Mouse (Mus musculus): ENCODE data around the gene Olfr118. TPM values are rescaled to one million over a fixed set of nuclear protein-coding genes. Genes with fewer than 3 reads are reported as not detected.
"Not testable (repeated sequence)": the region's sequence is repeated elsewhere in the genome, so short reads cannot be mapped to it uniquely, and the experiment has no call there.

Olfr118 gene
- polyA plus RNA-seq (2016; fragmentation: Nextera tagmentation; extraction: Ambion mirVana), result not detected in 2 replicates

- WGBS, result 81% methylated on average over 2 of the region's 2 CpGs
- no peaks in the 10 kb centered on the region for H3K9me3 ChIP-seq
- H3K4me2 ChIP-seq, result no peak within 1 kb of the TSS
- H3K27ac ChIP-seq, result no peak within 1 kb of the TSS
- no peaks in the 10 kb centered on the region for H3K27me3 ChIP-seq
- H3K4me1 ChIP-seq, result no peaks in the 10 kb centered on the region
- no peak within 1 kb of the TSS for H3K4me3 ChIP-seq (replicated peaks)
- H3K36me3 ChIP-seq (replicated peaks), result no peaks in the 10 kb centered on the region
- H3K9ac ChIP-seq, result no peak within 1 kb of the TSS
- ATAC-seq (ENCODE audit: low FRiP score), result no peak
Measured at GRCm38 (mm10) chr17:37666688-37667087, at the start of gene Olfr118. Gene Olfr118 (plus strand): TSS chr17:37666988.

GRCm38 (mm10) chr17:37627009-37627408 lies 39.8 kb upstream of the Olfr118 start, which contains the start of the genes Olfr115 and Olfr116:
Gene Olfr115 (minus strand): TSS chr17:37627109.
Gene Olfr116 (minus strand): TSS chr17:37627199.
- Histone ChIP-seq H3K27me3 (no peaks in the 10 kb centered on the region), H3K4me3 (replicated peaks) (no peak within 1 kb of the TSS), H3K36me3 (replicated peaks) (no peaks in the 10 kb centered on the region), H3K4me2 (no peak within 1 kb of the TSS), H3K4me1 (no peaks in the 10 kb centered on the region), H3K9me3 (no peaks in the 10 kb centered on the region), H3K27ac (no peak within 1 kb of the TSS), H3K9ac (no peak within 1 kb of the TSS)
- WGBS, result 88% methylated on average over 2 of the region's 2 CpGs
- no peak for ATAC-seq (ENCODE audit: low FRiP score)

DNA sequence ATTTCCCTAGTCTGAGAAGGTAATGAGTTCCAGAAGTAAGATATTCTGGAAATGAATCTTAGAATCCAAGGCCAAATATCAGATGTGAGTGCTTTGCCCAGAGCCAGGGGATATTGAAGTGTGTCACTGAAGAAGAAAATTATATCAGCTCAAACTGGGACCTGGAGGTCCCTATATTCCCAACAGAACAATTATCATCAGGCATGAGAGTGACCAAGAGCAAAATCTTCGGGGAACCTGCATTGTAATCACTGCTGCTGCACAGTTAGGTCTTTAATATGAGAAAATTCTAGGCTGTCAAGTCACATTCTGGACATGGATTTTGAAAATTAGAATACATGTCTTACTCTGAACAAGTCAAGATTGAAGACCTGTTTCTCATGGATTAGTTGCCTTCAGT lies 3.1 kb upstream of the Olfr118 start, which contains the start of gene Olfr117:
Olfr117 (minus strand) TSS at position 101 of the 400 bp plus-strand sequence.
- ATAC-seq (ENCODE audit: low FRiP score), result no peak
- H3K4me2 ChIP-seq, result no peak within 1 kb of the TSS
- 64% methylated on average over 1 of the region's 1 CpGs for WGBS

DNA sequence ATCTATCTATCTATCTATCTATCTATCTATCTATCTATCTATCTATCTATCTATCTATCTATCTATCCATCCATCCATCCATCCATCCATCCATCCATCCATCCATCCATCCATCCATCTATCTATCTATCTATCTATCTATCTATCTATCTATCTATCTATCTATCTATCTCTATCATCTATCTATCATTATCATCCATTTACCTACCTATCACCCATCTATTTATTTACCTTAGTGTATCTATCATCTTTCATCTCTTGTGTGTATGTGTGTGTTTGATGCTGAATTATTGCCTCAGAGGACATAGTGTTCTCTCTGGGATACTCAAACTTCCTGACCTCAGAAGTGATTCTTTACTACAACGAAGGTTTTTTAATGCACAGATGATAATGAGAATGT lies 29.5 kb downstream of the Olfr118 start, which contains the start of gene Olfr119:
Olfr119 (plus strand) TSS at position 301 of the 400 bp plus-strand sequence.
- H3K9ac ChIP-seq; H3K4me3 ChIP-seq (replicated peaks); H3K36me3 ChIP-seq (replicated peaks); H3K4me1 ChIP-seq; H3K4me2 ChIP-seq; ATAC-seq (ENCODE audit: low FRiP score); H3K27me3 ChIP-seq; H3K27ac ChIP-seq; H3K9me3 ChIP-seq: not testable (repeated sequence)
- WGBS, result 65% methylated on average over 1 of the region's 1 CpGs

More for the DNA sequence above, 3.1 kb upstream of the Olfr118 start, which contains the start of gene Olfr117:
- Histone ChIP-seq H3K36me3 (replicated peaks) (no peaks in the 10 kb centered on the region), H3K9me3 (no peaks in the 10 kb centered on the region), H3K4me3 (replicated peaks) (no peak within 1 kb of the TSS), H3K27me3 (no peaks in the 10 kb centered on the region), H3K9ac (no peak within 1 kb of the TSS), H3K4me1 (no peaks in the 10 kb centered on the region), H3K27ac (no peak within 1 kb of the TSS)

DNA sequence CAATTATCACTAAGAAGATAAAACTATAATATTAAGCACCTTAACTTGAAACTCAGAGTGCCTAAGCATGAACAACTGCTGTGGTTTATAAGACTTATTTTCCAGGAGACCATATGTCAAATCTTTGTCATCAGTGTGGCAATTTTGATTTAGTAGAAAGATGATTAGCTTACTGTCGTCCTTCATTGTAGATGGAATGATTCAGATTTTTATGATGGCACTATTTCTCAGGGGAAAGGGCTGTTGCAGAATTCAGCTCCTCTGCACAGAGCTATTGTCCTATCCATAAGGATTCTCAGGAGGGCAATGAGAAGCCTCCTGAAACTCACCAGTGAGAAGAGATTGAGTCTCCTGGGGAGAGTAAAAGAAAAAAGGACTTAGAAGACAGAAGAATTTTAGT lies 54.7 kb downstream of the Olfr118 start, which contains the start of gene Olfr120:
Olfr120 (plus strand) TSS at position 301 of the 400 bp plus-strand sequence.
- H3K4me2 ChIP-seq, result no peak within 1 kb of the TSS
- H3K4me1 ChIP-seq, result no peaks in the 10 kb centered on the region
- no peak within 1 kb of the TSS for H3K27ac ChIP-seq
- H3K27me3 ChIP-seq, result no peaks in the 10 kb centered on the region
- no peak within 1 kb of the TSS for H3K9ac ChIP-seq
- no peak for ATAC-seq (ENCODE audit: low FRiP score)
- H3K36me3 ChIP-seq (replicated peaks), result no peaks in the 10 kb centered on the region
- WGBS, result 83% methylated on average over 1 of the region's 1 CpGs
- H3K9me3 ChIP-seq, result no peaks in the 10 kb centered on the region
- no peak within 1 kb of the TSS for H3K4me3 ChIP-seq (replicated peaks)

Other genes starting within 250 kb of the Olfr118 start
- not detected in 2 replicates for gene Olfr108, start 221.5 kb upstream of the Olfr118 start, polyA plus RNA-seq (2016; fragmentation: Nextera tagmentation; extraction: Ambion mirVana)
- gene Olfr109, start 208.1 kb upstream of the Olfr118 start, polyA plus RNA-seq (2016; fragmentation: Nextera tagmentation; extraction: Ambion mirVana), result not detected in 2 replicates
- gene H2-M2, start 183.4 kb upstream of the Olfr118 start, polyA plus RNA-seq (2016; fragmentation: Nextera tagmentation; extraction: Ambion mirVana), result not detected in 2 replicates
- gene Olfr110, start 174.5 kb upstream of the Olfr118 start, polyA plus RNA-seq (2016; fragmentation: Nextera tagmentation; extraction: Ambion mirVana), result not detected in 2 replicates
- gene Olfr111, start 159.0 kb upstream of the Olfr118 start, polyA plus RNA-seq (2016; fragmentation: Nextera tagmentation; extraction: Ambion mirVana), result not detected in 2 replicates
- gene Olfr112, start 97.5 kb upstream of the Olfr118 start, polyA plus RNA-seq (2016; fragmentation: Nextera tagmentation; extraction: Ambion mirVana), result not detected in 2 replicates
- not detected in 2 replicates for gene Olfr113, start 89.3 kb upstream of the Olfr118 start, polyA plus RNA-seq (2016; fragmentation: Nextera tagmentation; extraction: Ambion mirVana)
- gene Olfr114, start 74.2 kb upstream of the Olfr118 start, polyA plus RNA-seq (2016; fragmentation: Nextera tagmentation; extraction: Ambion mirVana), result not detected in 2 replicates
- not detected in 2 replicates for gene Olfr115, start 39.9 kb upstream of the Olfr118 start, polyA plus RNA-seq (2016; fragmentation: Nextera tagmentation; extraction: Ambion mirVana)
- not detected in 2 replicates for gene Olfr116, start 39.8 kb upstream of the Olfr118 start, polyA plus RNA-seq (2016; fragmentation: Nextera tagmentation; extraction: Ambion mirVana)
- not detected in 2 replicates for gene Olfr117, start 3.2 kb upstream of the Olfr118 start, polyA plus RNA-seq (2016; fragmentation: Nextera tagmentation; extraction: Ambion mirVana)
- gene Olfr119, start 29.6 kb downstream of the Olfr118 start, polyA plus RNA-seq (2016; fragmentation: Nextera tagmentation; extraction: Ambion mirVana), result not detected in 2 replicates
- not detected in 2 replicates for gene Olfr120, start 54.8 kb downstream of the Olfr118 start, polyA plus RNA-seq (2016; fragmentation: Nextera tagmentation; extraction: Ambion mirVana)
- not detected in 2 replicates for gene Olfr121, start 81.9 kb downstream of the Olfr118 start, polyA plus RNA-seq (2016; fragmentation: Nextera tagmentation; extraction: Ambion mirVana)
- not detected in 2 replicates for gene Olfr122, start 101.6 kb downstream of the Olfr118 start, polyA plus RNA-seq (2016; fragmentation: Nextera tagmentation; extraction: Ambion mirVana)
- not detected in 2 replicates for gene Olfr123, start 126.5 kb downstream of the Olfr118 start, polyA plus RNA-seq (2016; fragmentation: Nextera tagmentation; extraction: Ambion mirVana)
- gene Olfr124, start 132.9 kb downstream of the Olfr118 start, polyA plus RNA-seq (2016; fragmentation: Nextera tagmentation; extraction: Ambion mirVana), result not detected in 2 replicates
- not detected in 2 replicates for gene Olfr125, start 166.0 kb downstream of the Olfr118 start, polyA plus RNA-seq (2016; fragmentation: Nextera tagmentation; extraction: Ambion mirVana)
- gene Olfr126, start 180.5 kb downstream of the Olfr118 start, polyA plus RNA-seq (2016; fragmentation: Nextera tagmentation; extraction: Ambion mirVana), result not detected in 2 replicates
- gene Olfr127, start 233.4 kb downstream of the Olfr118 start, polyA plus RNA-seq (2016; fragmentation: Nextera tagmentation; extraction: Ambion mirVana), result not detected in 2 replicates